Mouse (Mus musculus): Measurements from ENCODE around the gene Smyd4.
A peak's percentile ranks its signal among the peaks of the same experiment; 100 is the strongest.

Smyd4 gene

GRCm38 (mm10) chr11:75420810-75421374 lies 72.7 kb downstream of the Smyd4 start:
- no peak for DNase-seq (ENCODE audit: low spot score)

- peak; percentile 64 for DNase-seq (ENCODE audit: low spot score)
Measured at GRCm38 (mm10) chr11:75421375-75422012, 73.3 kb downstream of the Smyd4 start.

- peak; percentile 33 for DNase-seq (ENCODE audit: low spot score)
Measured at GRCm38 (mm10) chr11:75422013-75422792, 74.0 kb downstream of the Smyd4 start, which contains the start of gene Serpinf1. Gene Serpinf1, minus strand, starts transcription at chr11:75422701.

- no peak for DNase-seq (ENCODE audit: low spot score)
Measured at GRCm38 (mm10) chr11:75423091-75423490, 74.9 kb downstream of the Smyd4 start.

- no peak for DNase-seq (ENCODE audit: low spot score)
Measured at GRCm38 (mm10) chr11:75424033-75424432, 75.8 kb downstream of the Smyd4 start.

GRCm38 (mm10) chr11:75424459-75424858 lies 76.2 kb downstream of the Smyd4 start:
- DNase-seq (ENCODE audit: low spot score), result no peak

- no peak for DNase-seq (ENCODE audit: low spot score)
Measured at GRCm38 (mm10) chr11:75429019-75429705, 80.9 kb downstream of the Smyd4 start.

GRCm38 (mm10) chr11:75431307-75431706 lies 83.1 kb downstream of the Smyd4 start:
- no peak for DNase-seq (ENCODE audit: low spot score)

- DNase-seq (ENCODE audit: low spot score), result no peak
Measured at GRCm38 (mm10) chr11:75434138-75434537, 85.9 kb downstream of the Smyd4 start.

GRCm38 (mm10) chr11:75438194-75438593 lies 90.0 kb downstream of the Smyd4 start:
- no peak for DNase-seq (ENCODE audit: low spot score)

GRCm38 (mm10) chr11:75438804-75439203 lies 90.6 kb downstream of the Smyd4 start:
- no peak for DNase-seq (ENCODE audit: low spot score)

- DNase-seq (ENCODE audit: low spot score), result no peak
Measured at GRCm38 (mm10) chr11:75439363-75439762, 91.1 kb downstream of the Smyd4 start, which contains the start of gene Serpinf2. Gene Serpinf2, minus strand, starts transcription at chr11:75439591.

- DNase-seq (ENCODE audit: low spot score), result no peak
Measured at GRCm38 (mm10) chr11:75439951-75440350, 91.7 kb downstream of the Smyd4 start.

GRCm38 (mm10) chr11:75441034-75441433 lies 92.8 kb downstream of the Smyd4 start:
- DNase-seq (ENCODE audit: low spot score), result no peak

- no peak for DNase-seq (ENCODE audit: low spot score)
Measured at GRCm38 (mm10) chr11:75441601-75442000, 93.4 kb downstream of the Smyd4 start.

GRCm38 (mm10) chr11:75443711-75444110 lies 95.5 kb downstream of the Smyd4 start:
- DNase-seq (ENCODE audit: low spot score), result no peak

- no peak for DNase-seq (ENCODE audit: low spot score)
Measured at GRCm38 (mm10) chr11:75448575-75448974, 100.3 kb downstream of the Smyd4 start.

- DNase-seq (ENCODE audit: low spot score), result no peak
Measured at GRCm38 (mm10) chr11:75449695-75450094, 101.5 kb downstream of the Smyd4 start.

- DNase-seq (ENCODE audit: low spot score), result no peak
Measured at GRCm38 (mm10) chr11:75450304-75450908, 102.2 kb downstream of the Smyd4 start.

- DNase-seq (ENCODE audit: low spot score), result no peak
Measured at GRCm38 (mm10) chr11:75450936-75451335, 102.7 kb downstream of the Smyd4 start.

GRCm38 (mm10) chr11:75452081-75452480 lies 103.8 kb downstream of the Smyd4 start:
- DNase-seq (ENCODE audit: low spot score), result no peak
